Mouse (Mus musculus): Measurements from ENCODE around the gene Gfi1. TPM values are rescaled to one million over a fixed set of nuclear protein-coding genes. Genes with fewer than 3 reads are reported as not detected.

Gene Gfi1
- 0.08 and 0.09 TPM in 2 replicates for polyA plus RNA-seq (2015; fragmentation: Nextera tagmentation; extraction: Ambion mirVana)

DNA sequence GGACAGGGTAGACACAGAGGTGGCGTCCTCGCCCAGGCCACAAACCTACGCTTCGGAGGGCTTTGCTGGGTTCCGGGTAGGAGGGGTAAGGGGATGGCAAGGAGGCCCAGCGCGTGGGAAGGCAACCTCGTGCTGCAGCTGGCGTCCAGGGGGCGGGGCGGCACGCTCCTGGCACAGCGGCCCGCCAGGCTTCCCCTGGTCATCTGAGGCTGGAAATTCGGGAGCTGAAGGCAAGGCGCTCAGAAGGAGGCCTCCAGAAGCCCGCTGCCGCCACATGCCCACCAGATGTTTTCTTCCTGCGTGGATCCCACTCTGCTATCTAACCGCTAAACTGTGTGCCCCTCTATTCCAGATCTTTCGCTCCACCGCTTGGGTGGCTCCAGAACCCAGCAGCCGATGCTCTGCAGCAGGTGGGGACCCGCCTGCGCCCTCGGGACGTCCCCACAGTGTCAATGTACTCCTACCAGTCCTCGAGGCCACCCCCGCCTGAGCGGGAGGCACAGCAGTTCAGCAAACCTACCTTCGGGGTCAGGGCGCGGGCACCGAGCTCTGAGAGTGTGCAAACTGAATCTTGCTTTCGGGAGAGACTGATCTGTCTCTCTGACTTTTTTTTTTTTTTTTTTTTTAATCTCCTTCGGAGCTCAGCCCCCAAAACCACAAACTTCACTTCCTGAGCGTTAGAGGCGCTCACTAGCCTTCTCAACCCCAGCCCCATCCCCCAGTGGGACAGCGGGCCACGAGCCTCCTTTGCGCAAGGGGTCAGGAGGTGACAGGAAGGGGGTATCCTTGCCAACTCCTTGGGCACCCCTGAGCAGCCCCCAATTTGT is at the start of gene Gfi1:
Gene Gfi1, minus strand, starts transcription at position 602 of the 827 bp plus-strand sequence.
- Histone ChIP-seq H3K4me1 (peaks cover 51% of the 10 kb centered on the region), H3K9ac (peak within 1 kb of the TSS; percentile 10; the same call in 1 of the 2 replicates), H3K27me3 (peaks cover 96% of the 10 kb centered on the region), H3K36me3 (no peaks in the 10 kb centered on the region), H3K4me3 (peak within 1 kb of the TSS; percentile 33), H3K9me3 (no peaks in the 10 kb centered on the region), H3K27ac (no peak within 1 kb of the TSS), H3K4me2 (replicated peaks) (peak within 1 kb of the TSS; percentile 59)
- WGBS: under 1% methylated on average over 41 of the region's 41 CpGs
- no peak for ATAC-seq (ENCODE audit: low FRiP score, low read depth)

DNA sequence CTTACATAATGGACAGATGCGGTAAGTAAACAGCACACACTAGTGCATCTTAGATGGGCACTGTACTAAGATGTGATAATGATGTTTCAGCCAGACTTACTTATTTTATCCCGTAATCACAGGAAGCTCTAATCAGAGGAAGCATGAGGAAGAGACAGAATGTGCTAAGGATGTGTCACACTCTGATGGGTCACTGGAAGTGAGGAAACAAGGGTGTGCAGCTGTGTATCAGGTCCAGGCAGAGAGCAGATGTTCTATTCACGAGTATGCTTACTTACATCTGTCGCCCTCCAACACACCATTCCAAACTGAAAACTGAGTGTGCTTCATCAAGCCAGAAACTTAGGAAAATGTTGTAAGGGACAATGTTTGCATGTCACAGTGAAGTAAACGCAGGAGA is 46.2 kb upstream of the Gfi1 start:
- Histone ChIP-seq H3K36me3 (peaks cover 15% of the 10 kb centered on the region), H3K27me3 (no peaks in the 10 kb centered on the region), H3K27ac (no peak overlapping the region), H3K4me3 (no peak overlapping the region), H3K4me1 (no peaks in the 10 kb centered on the region), H3K9ac (no peak overlapping the region), H3K9me3 (peaks cover 7% of the 10 kb centered on the region; the same call in 1 of the 2 replicates), H3K4me2 (replicated peaks) (no peak overlapping the region)
- ATAC-seq (ENCODE audit: low FRiP score, low read depth): no peak
- 85% methylated on average over 5 of the region's 5 CpGs for WGBS

DNA sequence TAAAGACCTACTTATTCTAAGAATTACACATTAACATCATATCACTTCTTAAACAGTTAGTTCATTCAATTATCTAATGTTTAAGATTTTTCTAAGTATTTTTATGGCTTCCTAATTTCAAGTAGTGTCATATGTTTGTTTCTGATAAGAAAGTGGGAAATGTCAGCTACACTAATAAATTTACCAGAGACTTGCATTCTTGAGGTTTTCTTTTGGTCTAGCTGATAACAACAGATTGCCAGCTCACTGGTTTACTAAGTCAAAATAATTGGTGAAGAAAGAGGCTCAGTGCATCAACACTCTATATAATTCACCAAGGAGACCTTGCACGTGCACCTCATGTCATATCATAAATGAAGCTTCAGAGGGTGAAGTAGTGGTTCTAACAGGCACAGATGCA is 42.4 kb upstream of the Gfi1 start:
- no peak for ATAC-seq (ENCODE audit: low FRiP score, low read depth)
- H3K27ac ChIP-seq: no peak overlapping the region
- no peak overlapping the region for H3K4me2 ChIP-seq (replicated peaks)
- WGBS: 93% methylated on average over 1 of the region's 1 CpGs
- no peaks in the 10 kb centered on the region for H3K27me3 ChIP-seq
- H3K4me3 ChIP-seq: no peak overlapping the region
- H3K36me3 ChIP-seq: peaks cover 15% of the 10 kb centered on the region
- peaks cover 8% of the 10 kb centered on the region; the same call in 1 of the 2 replicates for H3K9me3 ChIP-seq
- H3K4me1 ChIP-seq: no peaks in the 10 kb centered on the region
- H3K9ac ChIP-seq: no peak overlapping the region

DNA sequence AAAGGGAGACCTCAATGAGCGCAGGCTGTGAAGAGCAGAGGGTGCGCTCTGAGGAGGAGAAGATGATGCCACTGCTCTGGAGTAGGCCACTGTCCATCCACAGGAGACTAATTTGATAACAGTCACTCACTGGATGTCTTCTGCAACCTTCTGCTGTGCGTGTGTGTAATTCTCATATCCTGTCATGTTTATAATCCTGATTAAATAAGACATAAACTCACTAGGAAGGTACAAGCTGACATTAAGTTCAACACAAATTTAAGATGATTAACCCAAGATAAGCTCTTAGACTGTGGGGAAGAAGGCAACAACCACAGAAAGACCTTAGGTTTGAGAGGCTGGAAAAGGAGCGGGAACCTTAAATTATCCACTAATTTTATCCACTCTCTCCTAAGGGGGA is 40.1 kb upstream of the Gfi1 start:
- 99% methylated on average over 4 of the region's 4 CpGs for WGBS
- Histone ChIP-seq H3K4me2 (replicated peaks) (no peak overlapping the region), H3K27ac (no peak overlapping the region), H3K4me1 (no peaks in the 10 kb centered on the region), H3K36me3 (peaks cover 15% of the 10 kb centered on the region), H3K9me3 (peaks cover 8% of the 10 kb centered on the region; the same call in 1 of the 2 replicates), H3K27me3 (no peaks in the 10 kb centered on the region), H3K9ac (no peak overlapping the region), H3K4me3 (no peak overlapping the region)
- ATAC-seq (ENCODE audit: low FRiP score, low read depth): no peak

DNA sequence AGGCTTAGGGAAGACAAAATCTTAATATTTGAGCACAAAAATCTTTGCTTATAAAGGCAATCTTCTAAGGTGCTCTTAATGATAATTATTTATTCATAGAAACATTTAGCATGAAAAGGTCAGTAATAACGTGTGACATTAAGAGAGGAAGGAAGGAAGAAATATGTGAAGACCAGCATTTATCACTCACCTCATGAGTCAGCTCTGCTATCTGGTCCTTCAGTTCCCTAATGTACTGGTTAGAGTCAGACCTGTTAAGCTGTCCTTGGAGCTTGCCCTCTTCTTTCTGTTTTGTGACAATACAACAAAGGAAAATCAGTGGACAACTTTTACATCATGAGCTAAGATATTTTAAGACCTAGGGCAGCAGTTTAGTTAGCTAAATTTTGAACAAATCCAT is 38.6 kb upstream of the Gfi1 start:
- WGBS: 80% methylated on average over 1 of the region's 1 CpGs
- Histone ChIP-seq H3K9me3 (peaks cover 8% of the 10 kb centered on the region; the same call in 1 of the 2 replicates), H3K4me2 (replicated peaks) (no peak overlapping the region), H3K27ac (no peak overlapping the region), H3K27me3 (no peaks in the 10 kb centered on the region), H3K36me3 (peaks cover 20% of the 10 kb centered on the region), H3K4me3 (no peak overlapping the region), H3K9ac (no peak overlapping the region), H3K4me1 (no peaks in the 10 kb centered on the region)
- no peak for ATAC-seq (ENCODE audit: low FRiP score, low read depth)

DNA sequence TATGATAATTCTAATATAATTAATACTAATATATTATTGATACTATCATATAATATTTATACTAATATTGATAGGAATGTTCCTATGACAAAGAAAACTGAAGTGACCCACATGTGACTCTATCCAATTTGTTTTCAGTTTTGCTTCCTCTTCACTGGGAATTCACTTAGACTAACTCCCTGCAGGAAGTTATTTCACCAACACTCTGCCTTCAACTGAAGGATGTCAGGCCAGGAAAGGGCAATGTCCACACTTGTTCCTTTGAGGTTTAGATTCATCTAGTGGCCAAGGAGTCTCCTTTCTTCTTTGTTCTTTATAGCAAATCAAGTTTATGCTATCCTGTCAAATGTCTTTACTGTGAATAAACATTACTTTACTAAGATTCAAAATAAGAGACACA is 37.8 kb upstream of the Gfi1 start:
- Histone ChIP-seq H3K9ac (no peak overlapping the region), H3K27ac (no peak overlapping the region), H3K9me3 (peaks cover 8% of the 10 kb centered on the region; the same call in 1 of the 2 replicates), H3K27me3 (no peaks in the 10 kb centered on the region), H3K4me3 (no peak overlapping the region), H3K4me2 (replicated peaks) (no peak overlapping the region), H3K4me1 (no peaks in the 10 kb centered on the region), H3K36me3 (peaks cover 26% of the 10 kb centered on the region)
- ATAC-seq (ENCODE audit: low FRiP score, low read depth): no peak

DNA sequence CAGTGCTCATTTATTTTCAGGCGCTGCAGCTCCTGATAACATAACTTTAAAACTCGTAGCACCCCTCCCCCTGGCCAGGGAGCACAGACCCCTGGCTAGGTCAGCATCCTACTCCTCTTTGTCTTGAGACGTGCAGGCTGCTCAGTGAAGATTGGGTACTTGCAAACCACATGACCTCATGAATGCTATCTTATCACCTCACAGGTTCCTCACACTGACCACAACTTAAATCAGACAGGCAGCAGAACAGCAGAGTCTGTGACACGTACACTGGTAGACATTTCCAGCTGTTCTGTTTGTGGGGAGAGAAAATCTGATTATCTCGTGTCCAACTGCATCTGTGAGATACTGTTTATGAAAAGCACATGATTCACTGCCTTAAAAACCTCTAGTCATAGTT is 33.3 kb upstream of the Gfi1 start:
- no peaks in the 10 kb centered on the region for H3K9me3 ChIP-seq
- H3K4me2 ChIP-seq (replicated peaks): no peak overlapping the region
- H3K27me3 ChIP-seq: no peaks in the 10 kb centered on the region
- peaks cover 17% of the 10 kb centered on the region for H3K36me3 ChIP-seq
- H3K4me3 ChIP-seq: no peak overlapping the region
- no peaks in the 10 kb centered on the region for H3K4me1 ChIP-seq
- H3K27ac ChIP-seq: no peak overlapping the region
- no peak for ATAC-seq (ENCODE audit: low FRiP score, low read depth)
- H3K9ac ChIP-seq: no peak overlapping the region
- whole genome bisulfite sequencing: 67% methylated on average over 5 of the region's 5 CpGs

DNA sequence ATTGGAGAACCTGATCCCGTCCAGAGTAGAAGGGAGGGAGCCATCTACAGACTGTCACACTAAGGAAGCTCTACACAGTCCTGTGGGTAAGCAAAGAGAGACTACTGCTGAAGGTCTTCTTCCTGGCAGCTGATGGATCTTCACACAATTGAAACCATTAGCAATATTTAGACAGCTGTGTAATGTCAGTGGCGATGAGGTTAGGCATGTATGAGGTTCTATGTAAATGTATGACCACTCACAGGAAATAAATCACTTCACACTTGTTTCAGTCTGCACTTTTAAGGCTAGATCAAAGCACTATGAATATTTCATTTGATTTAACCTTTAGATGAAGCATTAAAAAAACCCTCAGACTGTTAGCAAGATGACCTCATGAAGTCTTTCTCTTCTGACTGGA is 30.2 kb upstream of the Gfi1 start:
- Histone ChIP-seq H3K9ac (no peak overlapping the region), H3K4me1 (no peaks in the 10 kb centered on the region), H3K27ac (no peak overlapping the region), H3K4me2 (replicated peaks) (no peak overlapping the region), H3K9me3 (no peaks in the 10 kb centered on the region), H3K4me3 (no peak overlapping the region), H3K27me3 (no peaks in the 10 kb centered on the region), H3K36me3 (peaks cover 21% of the 10 kb centered on the region)
- WGBS: 68% methylated on average over 2 of the region's 2 CpGs
- ATAC-seq (ENCODE audit: low FRiP score, low read depth): no peak

DNA sequence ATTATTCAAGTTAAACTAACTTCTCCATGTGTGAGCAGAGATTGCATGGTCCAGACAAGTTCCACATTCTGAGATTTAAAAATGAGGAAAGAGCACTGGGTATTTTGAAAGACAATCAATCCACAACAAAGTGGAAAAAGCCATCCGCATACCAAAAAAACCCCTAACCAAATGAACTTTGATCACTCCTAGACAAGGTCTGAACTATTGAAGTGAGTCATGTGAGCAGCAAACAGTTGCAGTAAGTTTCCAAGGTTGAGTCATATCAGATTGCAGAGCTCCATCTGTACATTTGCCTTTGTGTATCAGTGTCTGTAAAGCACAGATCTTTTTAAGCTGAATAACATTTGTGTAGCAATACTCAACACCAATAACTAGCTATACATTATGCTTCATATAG is 28.9 kb upstream of the Gfi1 start:
- no peak overlapping the region for H3K4me3 ChIP-seq
- 88% methylated on average over 1 of the region's 1 CpGs for WGBS
- H3K27ac ChIP-seq: no peak overlapping the region
- H3K9ac ChIP-seq: no peak overlapping the region
- no peaks in the 10 kb centered on the region for H3K4me1 ChIP-seq
- peaks cover 18% of the 10 kb centered on the region for H3K36me3 ChIP-seq
- H3K27me3 ChIP-seq: no peaks in the 10 kb centered on the region
- no peak for ATAC-seq (ENCODE audit: low FRiP score, low read depth)
- no peak overlapping the region for H3K4me2 ChIP-seq (replicated peaks)
- no peaks in the 10 kb centered on the region for H3K9me3 ChIP-seq

DNA sequence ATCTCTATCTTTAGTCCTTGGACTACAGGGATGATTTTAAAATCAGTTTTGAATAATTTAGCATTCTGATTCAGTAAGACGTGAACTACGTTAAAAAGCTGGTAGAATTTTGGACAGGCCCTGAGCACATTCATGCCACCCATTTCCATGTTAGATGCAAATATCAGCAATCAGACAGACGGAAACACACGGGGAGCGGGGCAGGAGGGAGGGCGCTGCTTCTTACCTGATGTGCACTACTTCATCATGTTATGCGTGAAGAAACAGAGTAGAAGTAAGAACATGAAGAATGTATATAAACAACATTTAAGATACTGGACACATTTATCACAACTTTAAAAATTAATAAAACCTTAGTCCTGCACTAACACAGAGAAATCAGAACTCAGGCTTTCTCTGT is 27.8 kb upstream of the Gfi1 start:
- Histone ChIP-seq H3K4me3 (no peak overlapping the region), H3K9me3 (no peaks in the 10 kb centered on the region), H3K4me2 (replicated peaks) (no peak overlapping the region), H3K27me3 (no peaks in the 10 kb centered on the region), H3K27ac (no peak overlapping the region), H3K9ac (no peak overlapping the region), H3K4me1 (no peaks in the 10 kb centered on the region), H3K36me3 (peaks cover 10% of the 10 kb centered on the region; the same call in 1 of the 2 replicates)
- ATAC-seq (ENCODE audit: low FRiP score, low read depth): no peak
- 94% methylated on average over 7 of the region's 7 CpGs for WGBS

DNA sequence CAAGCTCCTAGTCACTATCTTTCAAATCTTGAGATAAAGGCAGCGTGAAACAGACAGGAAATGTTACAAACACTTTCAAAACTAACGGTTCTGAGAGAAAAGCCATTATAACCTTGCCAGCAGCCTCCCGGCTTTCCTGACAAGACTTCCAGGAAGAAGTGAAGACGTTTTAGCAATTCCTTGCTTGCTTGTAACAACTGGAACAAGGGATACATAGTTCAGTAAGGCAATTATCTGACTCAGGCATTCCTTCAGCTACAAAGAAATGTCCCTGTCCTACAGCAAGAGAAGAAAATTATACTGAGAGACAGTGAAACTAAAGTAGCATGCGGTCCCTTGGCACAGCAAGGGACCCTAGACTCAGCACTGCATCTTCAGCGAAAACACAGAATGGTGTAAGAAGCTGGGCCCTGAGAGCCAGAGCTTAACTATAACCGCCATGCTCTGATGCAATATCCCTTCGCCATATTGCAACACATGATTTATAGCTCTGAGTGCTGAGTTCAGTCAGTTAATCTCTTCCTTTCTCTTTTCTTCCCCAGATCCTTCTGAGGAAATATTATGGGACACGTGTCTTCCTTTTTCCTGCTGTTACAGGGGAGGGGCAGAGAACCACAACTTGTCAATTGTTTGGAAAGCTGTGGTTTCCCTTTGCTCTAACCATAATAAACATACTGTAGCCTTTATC is 23.5 kb upstream of the Gfi1 start:
- Histone ChIP-seq H3K4me1 (no peaks in the 10 kb centered on the region), H3K27me3 (no peaks in the 10 kb centered on the region), H3K9ac (no peak overlapping the region), H3K4me2 (replicated peaks) (no peak overlapping the region), H3K27ac (no peak overlapping the region), H3K4me3 (no peak overlapping the region), H3K9me3 (no peaks in the 10 kb centered on the region), H3K36me3 (peaks cover 5% of the 10 kb centered on the region; the same call in 1 of the 2 replicates)
- 71% methylated on average over 9 of the region's 9 CpGs for WGBS
- no peak for ATAC-seq (ENCODE audit: low FRiP score, low read depth)

DNA sequence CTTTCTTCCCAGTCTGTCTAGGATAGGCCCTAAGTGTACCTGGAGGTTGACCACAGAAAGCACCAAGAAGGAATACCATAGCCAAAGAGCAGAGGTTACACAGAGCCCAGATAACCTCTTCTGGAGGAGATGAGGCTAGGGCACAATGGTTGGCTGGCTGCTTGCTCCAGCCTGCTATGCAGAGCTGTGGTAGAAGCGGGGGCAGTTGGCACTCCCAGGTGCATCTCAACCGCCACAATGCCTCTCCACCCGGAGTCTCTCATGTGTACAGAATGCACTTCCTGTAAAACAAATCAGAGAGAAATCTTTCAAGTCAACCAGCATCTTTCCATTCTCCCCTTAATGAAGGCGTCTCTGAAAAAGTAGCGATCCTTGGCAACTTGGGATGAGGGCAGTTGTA is 13.2 kb upstream of the Gfi1 start:
- Histone ChIP-seq H3K4me2 (replicated peaks) (no peak overlapping the region), H3K9me3 (no peaks in the 10 kb centered on the region), H3K9ac (no peak overlapping the region), H3K36me3 (peaks cover 13% of the 10 kb centered on the region), H3K4me1 (no peaks in the 10 kb centered on the region), H3K27me3 (no peaks in the 10 kb centered on the region), H3K27ac (no peak overlapping the region), H3K4me3 (no peak overlapping the region)
- WGBS: 92% methylated on average over 5 of the region's 5 CpGs
- ATAC-seq (ENCODE audit: low FRiP score, low read depth): no peak
